Mouse (Mus musculus): ENCODE measurements around the gene Cox4i2. TPM values are rescaled to one million over a fixed set of nuclear protein-coding genes. Genes with fewer than 3 reads are reported as not detected.

The Cox4i2 gene
- total and polyA plus RNA-seq, 3 experiments = 0.16 TPM; not detected in 2

GRCm38 (mm10) chr2:152725178-152725750 is 28.7 kb upstream of the Cox4i2 start:
- TF ChIP-seq GATA2 (IDR thresholded peaks at IDR 0.05; ENCODE audit: borderline replicate concordance, low read depth, low read length) (no peak), POLR2AphosphoS5 (IDR thresholded peaks at IDR 0.05; ENCODE audit: insufficient replicate concordance, low read depth, low read length) (no peak), TAL1 (conservative IDR thresholded peaks at IDR 0.05; ENCODE audit: low read depth, low read length) (no peak), CTCF (IDR thresholded peaks at IDR 0.05; ENCODE audit: low read depth, low read length) (no peak), GATA1 (IDR thresholded peaks at IDR 0.05; ENCODE audit: borderline replicate concordance, low read length) (no peak)
- H3K27me3 ChIP-seq (ENCODE audit: insufficient read depth, low read length) = peaks cover 12% of the 10 kb centered on the region; the same call in 1 of the 2 replicates
- no peaks in the 10 kb centered on the region for H3K9me3 ChIP-seq (replicated peaks)
- peaks cover 51% of the 10 kb centered on the region for H3K4me1 ChIP-seq (ENCODE audit: insufficient read depth, low read depth, low read length)
- DNase-seq (ENCODE audit: low spot score) (no peak), ATAC-seq (ENCODE audit: extremely low read depth, insufficient number of reproducible peaks, low FRiP score, poor library complexity, severe bottlenecking) (no peak)
- H3K36me3 ChIP-seq (replicated peaks) = no peaks in the 10 kb centered on the region
- no peak overlapping the region for H3K4me3 ChIP-seq (ENCODE audit: low read depth, low read length)

- TF ChIP-seq POLR2AphosphoS5 (IDR thresholded peaks at IDR 0.05; ENCODE audit: insufficient replicate concordance, low read depth, low read length) (no peak), GATA1 (IDR thresholded peaks at IDR 0.05; ENCODE audit: borderline replicate concordance, low read length) (no peak), TAL1 (conservative IDR thresholded peaks at IDR 0.05; ENCODE audit: low read depth, low read length) (no peak), CTCF (IDR thresholded peaks at IDR 0.05; ENCODE audit: low read depth, low read length) (no peak), GATA2 (IDR thresholded peaks at IDR 0.05; ENCODE audit: borderline replicate concordance, low read depth, low read length) (no peak)
- peaks cover 12% of the 10 kb centered on the region; the same call in 1 of the 2 replicates for H3K27me3 ChIP-seq (ENCODE audit: insufficient read depth, low read length)
- DNase-seq (ENCODE audit: low spot score) (no peak), ATAC-seq (ENCODE audit: extremely low read depth, insufficient number of reproducible peaks, low FRiP score, poor library complexity, severe bottlenecking) (no peak)
- H3K4me1 ChIP-seq (ENCODE audit: insufficient read depth, low read depth, low read length) = peaks cover 55% of the 10 kb centered on the region
- no peaks in the 10 kb centered on the region for H3K9me3 ChIP-seq (replicated peaks)
- H3K4me3 ChIP-seq (ENCODE audit: low read depth, low read length) = no peak overlapping the region
- no peaks in the 10 kb centered on the region for H3K36me3 ChIP-seq (replicated peaks)
Measured at GRCm38 (mm10) chr2:152726213-152726612, 27.8 kb upstream of the Cox4i2 start.

GRCm38 (mm10) chr2:152726751-152727335 is 27.1 kb upstream of the Cox4i2 start:
- no peak overlapping the region for H3K4me3 ChIP-seq (ENCODE audit: low read depth, low read length)
- no peak for TF ChIP-seq TAL1 (conservative IDR thresholded peaks at IDR 0.05; ENCODE audit: low read depth, low read length)
- TF ChIP-seq GATA2 (IDR thresholded peaks at IDR 0.05; ENCODE audit: borderline replicate concordance, low read depth, low read length) = no peak
- no peak for TF ChIP-seq GATA1 (IDR thresholded peaks at IDR 0.05; ENCODE audit: borderline replicate concordance, low read length)
- no peak for TF ChIP-seq CTCF (IDR thresholded peaks at IDR 0.05; ENCODE audit: low read depth, low read length)
- no peak for TF ChIP-seq POLR2AphosphoS5 (IDR thresholded peaks at IDR 0.05; ENCODE audit: insufficient replicate concordance, low read depth, low read length)
- H3K4me1 ChIP-seq (ENCODE audit: insufficient read depth, low read depth, low read length) = peaks cover 55% of the 10 kb centered on the region
- no peaks in the 10 kb centered on the region for H3K9me3 ChIP-seq (replicated peaks)
- ATAC-seq (ENCODE audit: extremely low read depth, insufficient number of reproducible peaks, low FRiP score, poor library complexity, severe bottlenecking) = no peak
- H3K36me3 ChIP-seq (replicated peaks) = no peaks in the 10 kb centered on the region
- DNase-seq (ENCODE audit: low spot score) = no peak
- H3K27me3 ChIP-seq (ENCODE audit: insufficient read depth, low read length) = peaks cover 12% of the 10 kb centered on the region; the same call in 1 of the 2 replicates

- Histone ChIP-seq H3K27me3 (ENCODE audit: insufficient read depth, low read length) (peaks cover 12% of the 10 kb centered on the region; the same call in 1 of the 2 replicates), H3K36me3 (replicated peaks) (no peaks in the 10 kb centered on the region), H3K4me1 (ENCODE audit: insufficient read depth, low read depth, low read length) (peaks cover 55% of the 10 kb centered on the region), H3K4me3 (ENCODE audit: low read depth, low read length) (no peak overlapping the region), H3K9me3 (replicated peaks) (no peaks in the 10 kb centered on the region)
- DNase-seq (ENCODE audit: low spot score) (no peak), ATAC-seq (ENCODE audit: extremely low read depth, insufficient number of reproducible peaks, low FRiP score, poor library complexity, severe bottlenecking) (no peak)
- TF ChIP-seq POLR2AphosphoS5 (IDR thresholded peaks at IDR 0.05; ENCODE audit: insufficient replicate concordance, low read depth, low read length) (no peak), GATA1 (IDR thresholded peaks at IDR 0.05; ENCODE audit: borderline replicate concordance, low read length) (no peak), TAL1 (conservative IDR thresholded peaks at IDR 0.05; ENCODE audit: low read depth, low read length) (no peak), CTCF (IDR thresholded peaks at IDR 0.05; ENCODE audit: low read depth, low read length) (no peak), GATA2 (IDR thresholded peaks at IDR 0.05; ENCODE audit: borderline replicate concordance, low read depth, low read length) (no peak)
Measured at GRCm38 (mm10) chr2:152727795-152728510, 26.0 kb upstream of the Cox4i2 start.

- H3K4me1 ChIP-seq (ENCODE audit: insufficient read depth, low read depth, low read length) = peaks cover 59% of the 10 kb centered on the region
- ATAC-seq (ENCODE audit: extremely low read depth, insufficient number of reproducible peaks, low FRiP score, poor library complexity, severe bottlenecking) (no peak), DNase-seq (ENCODE audit: low spot score) (no peak)
Measured at GRCm38 (mm10) chr2:152728594-152728993, 25.4 kb upstream of the Cox4i2 start.

More at GRCm38 (mm10) chr2:152728594-152728993, 25.4 kb upstream of the Cox4i2 start:
- Histone ChIP-seq H3K9me3 (replicated peaks) (no peaks in the 10 kb centered on the region), H3K4me3 (ENCODE audit: low read depth, low read length) (no peak overlapping the region), H3K36me3 (replicated peaks) (no peaks in the 10 kb centered on the region), H3K27me3 (ENCODE audit: insufficient read depth, low read length) (peaks cover 11% of the 10 kb centered on the region; the same call in 1 of the 2 replicates)
- TF ChIP-seq TAL1 (conservative IDR thresholded peaks at IDR 0.05; ENCODE audit: low read depth, low read length) (no peak), POLR2AphosphoS5 (IDR thresholded peaks at IDR 0.05; ENCODE audit: insufficient replicate concordance, low read depth, low read length) (no peak), GATA1 (IDR thresholded peaks at IDR 0.05; ENCODE audit: borderline replicate concordance, low read length) (no peak), GATA2 (IDR thresholded peaks at IDR 0.05; ENCODE audit: borderline replicate concordance, low read depth, low read length) (no peak)
